ENCODE assay signal across 8 mouse cellular contexts in the genomic region with DNA sequence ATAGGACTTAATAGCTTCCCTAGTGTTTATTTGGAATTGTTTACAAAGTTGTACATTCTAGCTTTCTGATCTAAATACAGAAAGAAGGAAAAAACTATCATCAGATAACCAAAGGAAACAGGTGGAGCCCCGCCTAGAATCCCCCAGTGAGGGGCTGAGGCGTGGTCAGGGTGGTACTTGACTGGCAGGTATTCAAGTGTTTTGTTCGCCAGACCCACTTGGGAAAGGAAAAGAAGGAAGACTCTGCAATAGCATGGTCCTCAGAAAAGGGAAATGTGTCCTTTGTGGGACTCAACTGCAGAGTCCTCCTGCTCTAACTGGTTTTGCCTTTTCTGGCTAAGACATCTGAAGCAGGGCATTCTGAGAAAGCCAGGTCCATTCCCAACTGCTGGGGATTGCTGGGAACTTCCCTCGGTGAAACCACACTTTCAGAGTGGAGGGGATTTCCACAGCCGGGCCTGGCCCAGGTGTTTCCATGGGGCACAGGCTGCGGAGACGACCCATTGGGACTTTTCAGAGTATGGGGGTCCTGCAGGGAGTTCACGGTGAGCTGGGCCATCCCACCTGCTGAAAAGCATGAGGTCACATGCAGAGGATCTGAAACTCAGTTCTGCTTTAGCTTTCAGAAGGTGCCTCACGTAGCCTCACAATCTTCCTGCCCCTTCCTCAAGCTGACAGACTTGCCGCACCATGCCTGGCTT. TPM values are rescaled to one million over a fixed set of nuclear protein-coding genes. Genes with fewer than 3 reads are reported as not detected.
DNase-seq lines count a peak whose midpoint lies in the region; ATAC-seq and TF ChIP-seq lines count a peak whose summit lies in the region.

No protein-coding gene starts in this region.

- no peak overlapping the region for H3K9ac ChIP-seq in hindbrain, embryonic 16.5 days (ENCODE audit: low read depth, low read length)
- no peak overlapping the region for H3K9ac ChIP-seq in hindbrain, embryonic 14.5 days
- H3K9ac ChIP-seq in liver, adult 2 months (ENCODE audit: low read depth, low read length): no peak overlapping the region

- H3K27ac ChIP-seq in hindbrain, embryonic 16.5 days (ENCODE audit: low read depth, low read length): 0 out of 2 replicates have a peak overlapping the region, but pooled peaks have one; percentile 3
- H3K27ac ChIP-seq in hindbrain, embryonic 14.5 days: no peak overlapping the region
- H3K27ac ChIP-seq in liver, adult 2 months (replicated peaks; ENCODE audit: insufficient read depth, low read depth, low read length): peak overlapping the region; percentile 11

- no peak overlapping the region for H3K4me2 ChIP-seq in hindbrain, embryonic 16.5 days (ENCODE audit: low read length)
- H3K4me2 ChIP-seq in hindbrain, embryonic 14.5 days (replicated peaks): no peak overlapping the region

- TF ChIP-seq POLR2A in liver, adult 2 months (IDR thresholded peaks at IDR 0.05; ENCODE audit: extremely low read depth, insufficient read depth, low read length): no peak

- no peaks in the 10 kb centered on the region for H3K9me3 ChIP-seq in hindbrain, embryonic 16.5 days (ENCODE audit: control insufficient read depth, low read length)
- H3K9me3 ChIP-seq in hindbrain, embryonic 14.5 days (ENCODE audit: control insufficient read depth, low read length): no peaks in the 10 kb centered on the region
- H3K9me3 ChIP-seq in G1E (replicated peaks): no peaks in the 10 kb centered on the region

- DNase-seq in hindbrain, embryonic 14.5 days (ENCODE audit: low spot score): no peak
- DNase-seq in G1E (ENCODE audit: low spot score): no peak
- no peak for DNase-seq in liver, adult 2 months (ENCODE audit: extremely low read depth, low read depth, low spot score)
- DNase-seq in spleen, postnatal 36 days (ENCODE audit: low spot score in 2 of 2): peak; percentile 74 to 76
- no peak for DNase-seq in adrenal gland, postnatal 10 days
- no peak for DNase-seq in kidney, adult 18-20 months
- no peak for DNase-seq in adrenal gland, postnatal 36 days

- peaks cover 25% of the 10 kb centered on the region for H3K4me1 ChIP-seq in hindbrain, embryonic 16.5 days (ENCODE audit: control insufficient read depth, insufficient read depth, low read depth, low read length)
- peaks cover 16% of the 10 kb centered on the region for H3K4me1 ChIP-seq in hindbrain, embryonic 14.5 days (replicated peaks; ENCODE audit: control insufficient read depth, insufficient read depth, low read length)
- H3K4me1 ChIP-seq in G1E (ENCODE audit: insufficient read depth, low read depth, low read length): peaks cover 98% of the 10 kb centered on the region
- no peaks in the 10 kb centered on the region for H3K4me1 ChIP-seq in liver, adult 2 months (ENCODE audit: control insufficient read depth, insufficient read depth, low read length)

- peaks cover 3% of the 10 kb centered on the region; the same call in 1 of the 2 replicates for H3K79me2 ChIP-seq in liver, adult 2 months (ENCODE audit: control insufficient read depth, insufficient read depth, low read length)

- ATAC-seq in hindbrain, embryonic 16.5 days: no peak
- ATAC-seq in hindbrain, embryonic 14.5 days (ENCODE audit: low FRiP score): no peak
- no peak for ATAC-seq in G1E (ENCODE audit: extremely low read depth, insufficient number of reproducible peaks, low FRiP score, poor library complexity, severe bottlenecking)

- no peak overlapping the region for H3K4me3 ChIP-seq in hindbrain, embryonic 16.5 days (ENCODE audit: low read length)
- H3K4me3 ChIP-seq in hindbrain, embryonic 14.5 days (replicated peaks; ENCODE audit: low read length): no peak overlapping the region
- H3K4me3 ChIP-seq in G1E (ENCODE audit: low read depth, low read length): peak overlapping the region; percentile 64; the same call in 1 of the 2 replicates
- no peak overlapping the region for H3K4me3 ChIP-seq in liver, adult 2 months (ENCODE audit: insufficient read depth, low read depth, low read length)

- no peaks in the 10 kb centered on the region for H3K27me3 ChIP-seq in hindbrain, embryonic 16.5 days (replicated peaks; ENCODE audit: control insufficient read depth, insufficient read depth, low read length)
- no peaks in the 10 kb centered on the region for H3K27me3 ChIP-seq in hindbrain, embryonic 14.5 days (ENCODE audit: control insufficient read depth, insufficient read depth, low read length)
- no peaks in the 10 kb centered on the region for H3K27me3 ChIP-seq in G1E (ENCODE audit: insufficient read depth, low read length)
- H3K27me3 ChIP-seq in liver, adult 2 months (ENCODE audit: control insufficient read depth, insufficient read depth, low read length): no peaks in the 10 kb centered on the region

- 79% methylated on average over 10 of the region's 10 CpGs for WGBS in hindbrain, embryonic 16.5 days
- WGBS in hindbrain, embryonic 14.5 days: 76% methylated on average over 10 of the region's 10 CpGs
- 80% methylated on average over 10 of the region's 10 CpGs for WGBS in liver, adult 2 months

- no peak for TF ChIP-seq CTCF in G1E (IDR thresholded peaks at IDR 0.05; ENCODE audit: low read depth, low read length)
- no peak for TF ChIP-seq CTCF in liver, adult 2 months (IDR thresholded peaks at IDR 0.05; ENCODE audit: low read depth, low read length)

- no peaks in the 10 kb centered on the region for H3K36me3 ChIP-seq in hindbrain, embryonic 16.5 days (ENCODE audit: control insufficient read depth, insufficient read depth, low read length)
- peaks cover 30% of the 10 kb centered on the region for H3K36me3 ChIP-seq in hindbrain, embryonic 14.5 days (replicated peaks; ENCODE audit: control insufficient read depth, insufficient read depth)
- H3K36me3 ChIP-seq in G1E (replicated peaks): peaks cover 81% of the 10 kb centered on the region
- H3K36me3 ChIP-seq in liver, adult 2 months (ENCODE audit: control insufficient read depth, insufficient read depth, low read length): no peaks in the 10 kb centered on the region

RNA-seq across cellular contexts. Expression of a gene that starts 5.8 kb away (rescaled TPM):
- polyA plus RNA-seq in hindbrain, embryonic 16.5 days (2015; fragmentation: Nextera tagmentation; extraction: Ambion mirVana): 56.9 and 59.5 TPM in 2 replicates
- polyA plus RNA-seq in hindbrain, embryonic 14.5 days (2014; fragmentation: Nextera tagmentation; extraction: Ambion mirVana): 45.3 and 47.1 TPM in 2 replicates
- 44.4 and 52.8 TPM in 2 replicates for total RNA-seq in G1E (2014; fragmentation: Nextera tagmentation)
- 53.8 and 61.8 TPM in 2 replicates for total RNA-seq in G1E (2017)
- 45.8 and 54.2 TPM in 2 replicates for polyA plus RNA-seq in G1E (2012)
- 3.5 and 5.2 TPM in 2 replicates for total RNA-seq in liver, adult 2 months (2014; rRNA removed)
- 6.1 TPM in 2 replicates for polyA plus RNA-seq in liver, adult 2 months (2012; rRNA removed)
- 10 to 100 TPM; 17.7 to 20.1 TPM for total RNA-seq in adrenal gland, postnatal 10 days (2021)
- total RNA-seq in adrenal gland, postnatal 36 days (2021): 10 to 100 TPM; 19.4 to 20.1 TPM

RNA-seq across cellular contexts. Expression of a gene that starts 6.0 kb away (rescaled TPM):
- 43.7 and 50.4 TPM in 2 replicates for polyA plus RNA-seq in hindbrain, embryonic 16.5 days (2015; fragmentation: Nextera tagmentation; extraction: Ambion mirVana)
- polyA plus RNA-seq in hindbrain, embryonic 14.5 days (2014; fragmentation: Nextera tagmentation; extraction: Ambion mirVana): 20.0 and 20.4 TPM in 2 replicates
- total RNA-seq in G1E (2014; fragmentation: Nextera tagmentation): 2.3 and 7.4 TPM in 2 replicates
- 5.9 and 10.3 TPM in 2 replicates for total RNA-seq in G1E (2017)
- polyA plus RNA-seq in G1E (2012): 7.5 and 8.2 TPM in 2 replicates
- total RNA-seq in liver, adult 2 months (2014; rRNA removed): 17.2 and 18.3 TPM in 2 replicates
- polyA plus RNA-seq in liver, adult 2 months (2012; rRNA removed): 42.5 and 49.7 TPM in 2 replicates
- total RNA-seq in adrenal gland, postnatal 10 days (2021): 10 to 100 TPM in 1 of 2 experiments, 1 to 10 TPM in 1; 6.9 to 13.1 TPM
- 10 to 100 TPM in 1 of 2 experiments, 1 to 10 TPM in 1; 9.9 to 16.6 TPM for total RNA-seq in adrenal gland, postnatal 36 days (2021)

RNA-seq across cellular contexts. Expression of a gene that starts 18.0 kb away (rescaled TPM):
- polyA plus RNA-seq in hindbrain, embryonic 16.5 days (2015; fragmentation: Nextera tagmentation; extraction: Ambion mirVana): 35.6 and 55.7 TPM in 2 replicates
- polyA plus RNA-seq in hindbrain, embryonic 14.5 days (2014; fragmentation: Nextera tagmentation; extraction: Ambion mirVana): 53.8 and 60.2 TPM in 2 replicates
- 127 and 140 TPM in 2 replicates for total RNA-seq in G1E (2014; fragmentation: Nextera tagmentation)
- 70.4 and 72.2 TPM in 2 replicates for total RNA-seq in G1E (2017)
- polyA plus RNA-seq in G1E (2012): 455 and 521 TPM in 2 replicates
- total RNA-seq in liver, adult 2 months (2014; rRNA removed): 88.6 and 119 TPM in 2 replicates
- polyA plus RNA-seq in liver, adult 2 months (2012; rRNA removed): 87.0 and 116 TPM in 2 replicates
- 100 to 1,000 TPM; 249 to 298 TPM for total RNA-seq in adrenal gland, postnatal 10 days (2021)
- 100 to 1,000 TPM; 178 to 198 TPM for total RNA-seq in adrenal gland, postnatal 36 days (2021)

RNA-seq across cellular contexts. Expression of a gene that starts 39.1 kb away (rescaled TPM):
- 21.2 and 83.2 TPM in 2 replicates for polyA plus RNA-seq in hindbrain, embryonic 16.5 days (2015; fragmentation: Nextera tagmentation; extraction: Ambion mirVana)
- 83.2 and 83.7 TPM in 2 replicates for polyA plus RNA-seq in hindbrain, embryonic 14.5 days (2014; fragmentation: Nextera tagmentation; extraction: Ambion mirVana)
- 11.1 and 19.7 TPM in 2 replicates for total RNA-seq in G1E (2014; fragmentation: Nextera tagmentation)
- total RNA-seq in G1E (2017): 17.9 and 19.2 TPM in 2 replicates
- polyA plus RNA-seq in G1E (2012): 96.3 and 102 TPM in 2 replicates
- 16.2 and 19.7 TPM in 2 replicates for total RNA-seq in liver, adult 2 months (2014; rRNA removed)
- 36.1 and 36.8 TPM in 2 replicates for polyA plus RNA-seq in liver, adult 2 months (2012; rRNA removed)
- 10 to 100 TPM; 50.4 to 65.3 TPM for total RNA-seq in adrenal gland, postnatal 10 days (2021)
- total RNA-seq in adrenal gland, postnatal 36 days (2021): 10 to 100 TPM; 61.7 to 71.2 TPM

RNA-seq across cellular contexts. Expression of a gene that starts 46.1 kb away (rescaled TPM):
- 102 and 105 TPM in 2 replicates for polyA plus RNA-seq in hindbrain, embryonic 16.5 days (2015; fragmentation: Nextera tagmentation; extraction: Ambion mirVana)
- 112 and 114 TPM in 2 replicates for polyA plus RNA-seq in hindbrain, embryonic 14.5 days (2014; fragmentation: Nextera tagmentation; extraction: Ambion mirVana)
- total RNA-seq in G1E (2014; fragmentation: Nextera tagmentation) (121 and 133 TPM in 2 replicates), G1E (2017) (72.3 and 88.3 TPM in 2 replicates)
- polyA plus RNA-seq in G1E (2012): 37.4 and 39.4 TPM in 2 replicates
- total RNA-seq in liver, adult 2 months (2014; rRNA removed): 22.3 and 35.2 TPM in 2 replicates
- 38.1 and 49.2 TPM in 2 replicates for polyA plus RNA-seq in liver, adult 2 months (2012; rRNA removed)
- 10 to 100 TPM; 64.7 to 82.6 TPM for total RNA-seq in adrenal gland, postnatal 10 days (2021)
- total RNA-seq in adrenal gland, postnatal 36 days (2021): 10 to 100 TPM; 80.3 to 99.6 TPM

Comparison
In these comparisons a context has a peak if more than half of its experiments do, and no peak if none do; other contexts are left out.
1. DNase-seq: peak in spleen, postnatal 36 days (2 of 2); none in hindbrain, embryonic 14.5 days (single experiment), G1E (single experiment), liver, adult 2 months (single experiment), adrenal gland, postnatal 10 days (single experiment), kidney, adult 18-20 months (single experiment) and adrenal gland, postnatal 36 days (0 of 2).